Mouse (Mus musculus) neural tube, embryonic 15.5 days (tissue): ENCODE measurements around the gene Mob2. TPM values are rescaled to one million over a fixed set of nuclear protein-coding genes. Genes with fewer than 3 reads are reported as not detected.

ENCODE experiments used
- ATAC-seq: fragments of 200-750 bp; cut with Nextera tagmentation; 2 replicates; pipeline ENCODE4 v1.8.0; 2017; ENCODE audit warnings: mild to moderate bottlenecking, moderate TSS enrichment, moderate library complexity; ENCODE audit not compliant: low FRiP score
- H3K27ac ChIP-seq: fragments of 300-500 bp; sonication (generic); replicated peaks from 2 replicates; pipeline ENCODE4 v1.5.1; 2015; ENCODE audit warnings: mild to moderate bottlenecking, inconsistent platforms
- H3K27me3 ChIP-seq: fragments of 300-500 bp; sonication (generic); replicated peaks from 2 replicates; pipeline ENCODE4 v1.6.1; 2015; ENCODE audit warnings: inconsistent platforms
- H3K36me3 ChIP-seq: fragments of 300-500 bp; sonication (generic); 2 replicates; pipeline ENCODE4 v1.6.1; 2015; ENCODE audit warnings: inconsistent platforms
- H3K4me1 ChIP-seq: fragments of 300-500 bp; sonication (generic); 2 replicates; pipeline ENCODE4 v1.6.1; 2015; ENCODE audit warnings: inconsistent platforms
- H3K4me2 ChIP-seq: fragments of 300-500 bp; sonication (generic); 2 replicates; pipeline ENCODE4 v1.6.1; 2015; ENCODE audit warnings: inconsistent platforms, mild to moderate bottlenecking, moderate library complexity
- H3K4me3 ChIP-seq: fragments of 300-500 bp; sonication (generic); replicated peaks from 2 replicates; pipeline ENCODE4 v1.5.1; 2015; ENCODE audit warnings: mild to moderate bottlenecking, inconsistent platforms
- H3K9ac ChIP-seq: fragments of 300-500 bp; sonication (generic); replicated peaks from 2 replicates; pipeline ENCODE4 v1.6.1; 2015; ENCODE audit warnings: mild to moderate bottlenecking, inconsistent platforms
- H3K9me3 ChIP-seq: fragments of 300-500 bp; sonication (generic); replicated peaks from 2 replicates; pipeline ENCODE4 v1.6.1; 2016; ENCODE audit warnings: inconsistent platforms
- WGBS: fragments of 180-500 bp; shearing (Covaris S2); methylation state at CpG from one replicate; pipeline ENCODE4 v1.1.7; 2015; ENCODE audit warnings: mixed read lengths; 5-methylcytosine and 5-hydroxymethylcytosine counted together
- polyA plus RNA-seq: library from polyadenylated mRNA; unstranded; fragments of >200 nt; fragmentation: Nextera tagmentation; extraction: Ambion mirVana; gene quantifications from 2 replicates; pipeline ENCODE4 v1.2.1, GENCODE M21; 2015

The Mob2 gene
- polyA plus RNA-seq, 1 experiment from 2014 or later: 51.2 TPM

GRCm38 (mm10) chr7:142088886-142089285 lies 28.0 kb upstream of the Mob2 start:
- H3K27ac ChIP-seq: peak overlapping the region; percentile 93
- peak overlapping the region; percentile 32 for H3K9ac ChIP-seq
- peak overlapping the region; percentile 95 for H3K4me2 ChIP-seq
- peaks cover 46% of the 10 kb centered on the region for H3K36me3 ChIP-seq
- H3K4me3 ChIP-seq: 0 out of 2 replicates have a peak overlapping the region, but pooled peaks have one; percentile 0
- H3K9me3 ChIP-seq: no peaks in the 10 kb centered on the region
- 6% methylated on average over 5 of the region's 5 CpGs for WGBS
- H3K27me3 ChIP-seq: no peaks in the 10 kb centered on the region
- H3K4me1 ChIP-seq: peaks cover 75% of the 10 kb centered on the region
- ATAC-seq: peak; percentile 58; the same call in 1 of the 2 replicates

- 85% methylated on average over 1 of the region's 1 CpGs for WGBS
- H3K27me3 ChIP-seq: 0 out of 2 replicates have a peak, but pooled peaks cover 3% of the 10 kb centered on the region
- H3K9me3 ChIP-seq: no peaks in the 10 kb centered on the region
- no peak overlapping the region for H3K4me3 ChIP-seq
- no peak overlapping the region for H3K4me2 ChIP-seq
- H3K9ac ChIP-seq: no peak overlapping the region
- peaks cover 68% of the 10 kb centered on the region for H3K4me1 ChIP-seq
- no peak for ATAC-seq
- no peak overlapping the region for H3K27ac ChIP-seq
- H3K36me3 ChIP-seq: peaks cover 64% of the 10 kb centered on the region
Measured at GRCm38 (mm10) chr7:142087069-142087652, 26.3 kb upstream of the Mob2 start.

- 90% methylated on average over 4 of the region's 4 CpGs for WGBS
- Histone ChIP-seq H3K4me1 (peaks cover 65% of the 10 kb centered on the region), H3K36me3 (peaks cover 70% of the 10 kb centered on the region)
Measured at GRCm38 (mm10) chr7:142086159-142086905, 25.5 kb upstream of the Mob2 start.

DNA sequence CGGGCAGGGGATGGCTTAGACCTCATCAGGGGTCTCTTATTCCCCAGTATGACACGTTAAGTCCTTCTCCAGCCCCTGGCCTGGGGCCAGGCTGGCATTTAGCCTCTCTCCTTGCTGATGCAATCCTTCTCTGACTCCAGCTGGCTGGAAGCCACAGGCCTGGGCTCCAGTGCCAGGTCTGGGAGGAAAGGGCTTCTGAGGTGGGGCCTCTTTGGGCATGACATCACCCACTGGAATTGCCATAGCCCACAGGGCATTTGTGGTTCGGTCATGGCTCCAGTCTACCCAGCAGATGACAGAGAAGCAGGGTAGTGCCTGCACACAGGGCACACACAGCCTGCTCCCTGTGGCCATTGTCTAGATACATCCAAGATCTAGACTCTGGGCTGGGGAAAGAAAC lies 24.0 kb upstream of the Mob2 start:
- H3K9me3 ChIP-seq: no peaks in the 10 kb centered on the region
- 0 out of 2 replicates have a peak, but pooled peaks cover 6% of the 10 kb centered on the region for H3K27me3 ChIP-seq
- H3K4me1 ChIP-seq: peaks cover 50% of the 10 kb centered on the region
- no peak overlapping the region for H3K4me3 ChIP-seq
- H3K9ac ChIP-seq: no peak overlapping the region
- no peak overlapping the region for H3K4me2 ChIP-seq
- WGBS: 30% methylated on average over 3 of the region's 3 CpGs
- peaks cover 81% of the 10 kb centered on the region for H3K36me3 ChIP-seq
- H3K27ac ChIP-seq: no peak overlapping the region
- no peak for ATAC-seq

More at GRCm38 (mm10) chr7:142086159-142086905, 25.5 kb upstream of the Mob2 start:
- no peak for ATAC-seq
- no peak overlapping the region for H3K9ac ChIP-seq
- 0 out of 2 replicates have a peak, but pooled peaks cover 3% of the 10 kb centered on the region for H3K27me3 ChIP-seq
- H3K4me2 ChIP-seq: no peak overlapping the region
- H3K9me3 ChIP-seq: no peaks in the 10 kb centered on the region
- H3K27ac ChIP-seq: no peak overlapping the region
- H3K4me3 ChIP-seq: no peak overlapping the region

DNA sequence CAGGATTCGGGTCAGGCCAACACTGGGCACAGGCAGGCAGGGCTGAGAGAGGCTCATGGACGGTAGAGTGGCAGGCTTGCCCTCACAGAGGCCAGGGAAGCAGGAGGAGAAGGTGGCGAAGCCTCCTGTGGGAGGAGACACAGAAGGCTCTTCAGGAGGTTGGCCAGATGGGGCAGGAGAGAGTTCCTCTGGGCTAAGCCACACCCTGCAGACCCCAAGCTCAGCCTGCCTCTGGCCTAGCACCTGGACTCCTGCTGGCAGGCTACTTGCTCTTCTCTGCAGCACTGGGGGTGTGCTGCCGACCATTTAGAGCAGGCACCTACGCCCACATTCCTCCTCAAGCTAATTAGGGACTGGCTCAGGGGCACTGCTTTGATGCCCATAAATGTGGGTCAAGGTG lies 23.5 kb upstream of the Mob2 start:
- Histone ChIP-seq H3K4me1 (peaks cover 46% of the 10 kb centered on the region), H3K36me3 (peaks cover 85% of the 10 kb centered on the region), H3K9me3 (no peaks in the 10 kb centered on the region), H3K27ac (peak overlapping the region; percentile 45; the same call in 1 of the 2 replicates), H3K4me3 (no peak overlapping the region), H3K9ac (no peak overlapping the region; the same call in 1 of the 2 replicates), H3K4me2 (no peak overlapping the region), H3K27me3 (0 out of 2 replicates have a peak, but pooled peaks cover 6% of the 10 kb centered on the region)
- WGBS: 31% methylated on average over 5 of the region's 5 CpGs
- no peak for ATAC-seq

- H3K4me2 ChIP-seq: no peak overlapping the region
- H3K27me3 ChIP-seq: 0 out of 2 replicates have a peak, but pooled peaks cover 6% of the 10 kb centered on the region
- H3K4me3 ChIP-seq: no peak overlapping the region
- peaks cover 39% of the 10 kb centered on the region for H3K4me1 ChIP-seq
- H3K9me3 ChIP-seq: no peaks in the 10 kb centered on the region
- WGBS: 30% methylated on average over 12 of the region's 12 CpGs
- peak overlapping the region; percentile 3; the same call in 1 of the 2 replicates for H3K9ac ChIP-seq
- 0 out of 2 replicates have a peak overlapping the region, but pooled peaks have one; percentile 45 for H3K27ac ChIP-seq
- H3K36me3 ChIP-seq: peaks cover 86% of the 10 kb centered on the region
- ATAC-seq: no peak
Measured at GRCm38 (mm10) chr7:142083588-142084317, 22.9 kb upstream of the Mob2 start.

DNA sequence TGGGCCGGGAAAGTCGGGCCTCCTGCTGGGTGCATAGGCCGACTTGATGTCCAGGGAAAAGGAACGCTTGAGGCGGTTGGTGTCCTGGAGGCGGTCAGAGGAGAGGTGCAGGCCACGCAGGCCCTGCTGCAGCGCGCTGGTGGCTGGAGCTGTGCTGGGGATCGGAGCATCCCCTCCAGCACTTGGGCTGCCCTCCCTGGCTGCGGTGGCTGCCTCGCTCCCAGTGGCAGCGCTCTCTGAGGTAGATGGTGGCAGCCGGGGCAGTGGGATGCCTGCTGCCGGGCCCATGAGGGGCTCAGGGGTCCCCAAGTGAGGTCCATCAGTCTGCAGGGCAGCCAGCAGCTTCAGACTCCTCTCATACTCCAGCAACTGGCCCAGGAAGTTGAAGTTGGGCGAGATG lies 21.7 kb upstream of the Mob2 start:
- Histone ChIP-seq H3K36me3 (peaks cover 81% of the 10 kb centered on the region), H3K4me2 (peak overlapping the region; percentile 26; the same call in 1 of the 2 replicates), H3K9ac (no peak overlapping the region), H3K27me3 (0 out of 2 replicates have a peak, but pooled peaks cover 6% of the 10 kb centered on the region), H3K4me3 (no peak overlapping the region), H3K27ac (no peak overlapping the region), H3K4me1 (peaks cover 30% of the 10 kb centered on the region), H3K9me3 (no peaks in the 10 kb centered on the region)
- WGBS: 39% methylated on average over 16 of the region's 16 CpGs
- no peak for ATAC-seq

DNA sequence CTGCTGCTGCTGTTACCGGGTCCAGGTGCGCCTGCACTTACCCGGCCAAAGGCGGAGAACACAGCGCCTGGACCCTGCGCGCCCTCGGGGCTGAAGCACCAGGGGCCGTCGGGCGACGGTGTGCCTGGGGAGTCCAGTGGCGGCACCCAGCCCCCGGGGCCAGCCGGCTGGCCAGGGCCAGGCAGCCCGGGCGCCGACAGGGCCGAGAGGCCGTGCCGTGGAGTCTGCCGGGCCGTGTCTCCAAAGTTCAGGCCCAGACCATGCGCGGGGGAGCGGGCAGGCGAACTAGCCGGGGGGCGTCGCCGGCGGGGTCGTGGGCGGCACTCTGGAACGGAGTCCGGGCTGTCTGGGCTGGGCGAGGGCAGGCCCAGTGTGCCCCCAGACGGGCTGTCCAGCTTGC lies 21.3 kb upstream of the Mob2 start:
- Histone ChIP-seq H3K4me1 (peaks cover 30% of the 10 kb centered on the region), H3K4me2 (peak overlapping the region; percentile 26; the same call in 1 of the 2 replicates), H3K4me3 (no peak overlapping the region), H3K36me3 (peaks cover 77% of the 10 kb centered on the region), H3K27ac (no peak overlapping the region), H3K9ac (no peak overlapping the region), H3K9me3 (no peaks in the 10 kb centered on the region), H3K27me3 (0 out of 2 replicates have a peak, but pooled peaks cover 6% of the 10 kb centered on the region)
- no peak for ATAC-seq
- 12% methylated on average over 38 of the region's 38 CpGs for WGBS

DNA sequence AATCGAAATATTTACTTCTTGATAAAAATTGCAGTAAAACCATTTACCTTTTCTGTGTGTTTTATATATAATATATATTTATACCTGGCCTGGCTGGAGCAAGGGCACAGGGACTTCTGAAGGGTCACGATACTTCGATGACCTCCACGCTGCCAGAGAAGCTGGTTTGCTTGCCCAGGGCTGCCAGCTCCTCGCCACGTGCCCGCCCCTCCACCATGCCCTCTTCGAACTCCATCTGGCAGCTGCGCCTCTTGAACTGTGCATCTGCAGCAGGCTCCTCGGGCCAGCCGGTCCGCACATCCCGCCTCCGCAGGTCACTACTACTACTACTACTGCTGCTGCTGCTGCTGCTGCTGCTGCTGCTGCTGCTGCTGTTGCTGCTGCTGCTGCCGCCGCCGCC lies 20.9 kb upstream of the Mob2 start:
- H3K27ac ChIP-seq: no peak overlapping the region
- peaks cover 73% of the 10 kb centered on the region for H3K36me3 ChIP-seq
- 36% methylated on average over 16 of the region's 17 CpGs for WGBS
- no peak overlapping the region for H3K4me2 ChIP-seq
- H3K9me3 ChIP-seq: no peaks in the 10 kb centered on the region
- peaks cover 30% of the 10 kb centered on the region for H3K4me1 ChIP-seq
- H3K9ac ChIP-seq: no peak overlapping the region
- 0 out of 2 replicates have a peak, but pooled peaks cover 6% of the 10 kb centered on the region for H3K27me3 ChIP-seq
- H3K4me3 ChIP-seq: no peak overlapping the region
- ATAC-seq: no peak

DNA sequence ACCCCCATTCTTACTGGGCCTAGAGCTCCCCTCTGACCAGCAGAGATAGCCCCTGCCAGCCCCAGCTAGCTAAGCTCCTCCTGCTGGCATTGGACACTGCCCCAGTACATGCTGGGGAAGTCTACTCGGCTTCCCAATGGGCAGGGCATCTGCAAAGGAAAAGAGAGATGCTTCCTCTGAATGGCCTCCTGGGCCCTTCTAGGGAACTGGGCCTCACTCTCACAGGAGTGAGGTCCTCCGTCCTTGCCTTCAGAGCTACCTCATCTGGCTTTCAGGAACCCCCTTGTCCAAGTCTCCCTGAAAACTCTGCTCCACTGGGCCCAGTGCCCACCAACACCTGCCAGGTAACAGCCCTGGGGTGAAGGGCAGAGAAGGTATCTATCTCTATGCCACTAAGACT lies 20.0 kb upstream of the Mob2 start:
- Histone ChIP-seq H3K9me3 (no peaks in the 10 kb centered on the region), H3K4me1 (peaks cover 30% of the 10 kb centered on the region), H3K4me2 (no peak overlapping the region), H3K4me3 (no peak overlapping the region), H3K9ac (no peak overlapping the region), H3K36me3 (peaks cover 64% of the 10 kb centered on the region), H3K27me3 (0 out of 2 replicates have a peak, but pooled peaks cover 6% of the 10 kb centered on the region), H3K27ac (no peak overlapping the region)
- 54% methylated on average over 2 of the region's 2 CpGs for WGBS
- no peak for ATAC-seq

DNA sequence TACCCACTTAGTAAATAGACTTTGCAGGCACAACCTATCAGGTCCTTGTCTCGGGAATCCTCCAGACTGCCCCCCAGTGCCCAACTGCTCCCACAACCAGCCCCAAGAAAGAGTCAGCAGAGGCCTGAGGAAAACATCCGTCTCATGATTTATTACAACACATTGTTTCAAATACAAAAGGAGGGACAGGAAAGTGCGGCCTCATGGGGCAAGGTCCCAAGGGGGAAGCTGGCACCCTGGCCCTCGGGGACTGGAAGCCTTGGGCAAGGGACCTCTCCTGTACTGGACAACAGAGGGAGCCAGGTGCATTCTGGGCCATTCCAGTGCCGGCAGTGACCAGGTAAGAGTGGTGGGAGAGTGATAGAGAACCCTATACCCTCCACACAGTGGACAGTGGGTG lies 18.5 kb upstream of the Mob2 start:
- H3K36me3 ChIP-seq: peaks cover 49% of the 10 kb centered on the region
- H3K4me3 ChIP-seq: no peak overlapping the region
- no peak for ATAC-seq
- H3K9me3 ChIP-seq: no peaks in the 10 kb centered on the region
- H3K9ac ChIP-seq: no peak overlapping the region
- peaks cover 20% of the 10 kb centered on the region for H3K4me1 ChIP-seq
- 0 out of 2 replicates have a peak, but pooled peaks cover 6% of the 10 kb centered on the region for H3K27me3 ChIP-seq
- H3K27ac ChIP-seq: no peak overlapping the region
- H3K4me2 ChIP-seq: no peak overlapping the region
- 31% methylated on average over 5 of the region's 5 CpGs for WGBS
